Mouse (Mus musculus) limb, embryonic 14.5 days (tissue): Measurements from ENCODE around the gene Psmb6. TPM values are rescaled to one million over a fixed set of nuclear protein-coding genes. Genes with fewer than 3 reads are reported as not detected.
A peak's percentile ranks its signal among the peaks of the same experiment; 100 is the strongest.

ENCODE experiments used
- ATAC-seq: fragments of 200-750 bp; cut with Nextera tagmentation; 2 replicates; pipeline ENCODE4 v1.8.0; 2017; ENCODE audit warnings: low read depth, moderate number of reproducible peaks, moderate TSS enrichment; ENCODE audit not compliant: low FRiP score
- DNase-seq: peaks from one replicate; pipeline ENCODE4 v3.0.0-alpha.2; 2015; ENCODE audit warnings: low spot score
- H3K27ac ChIP-seq: fragments of 300-500 bp; sonication (generic); replicated peaks from 2 replicates; pipeline ENCODE4 v1.5.1; 2014; ENCODE audit warnings: low read depth, mild to moderate bottlenecking, low read length, moderate library complexity, mixed read lengths
- H3K27me3 ChIP-seq: fragments of 300-500 bp; sonication (generic); 2 replicates; pipeline ENCODE4 v1.6.1; 2014; ENCODE audit warnings: low read length, mixed read lengths; ENCODE audit not compliant: control insufficient read depth, insufficient read depth
- H3K36me3 ChIP-seq: fragments of 300-500 bp; sonication (generic); 2 replicates; pipeline ENCODE4 v1.6.1; 2014; ENCODE audit warnings: mild to moderate bottlenecking, low read length, moderate library complexity, mixed read lengths; ENCODE audit not compliant: control insufficient read depth, insufficient read depth
- H3K4me1 ChIP-seq: fragments of 300-500 bp; sonication (generic); 2 replicates; pipeline ENCODE4 v1.6.1; 2014; ENCODE audit warnings: antibody characterized with exemption, low read length, mixed read lengths; ENCODE audit not compliant: control insufficient read depth, insufficient read depth
- H3K4me2 ChIP-seq: fragments of 300-500 bp; sonication (generic); replicated peaks from 2 replicates; pipeline ENCODE4 v1.6.1; 2014; ENCODE audit warnings: low read depth, mild to moderate bottlenecking, low read length, moderate library complexity; ENCODE audit not compliant: severe bottlenecking
- H3K4me3 ChIP-seq: fragments of 300-500 bp; sonication (generic); replicated peaks from 2 replicates; pipeline ENCODE4 v1.5.1; 2014; ENCODE audit warnings: low read length
- H3K9ac ChIP-seq: fragments of 300-500 bp; sonication (generic); 2 replicates; pipeline ENCODE4 v1.6.1; 2014; ENCODE audit warnings: mild to moderate bottlenecking, low read depth, low read length, moderate library complexity; ENCODE audit not compliant: severe bottlenecking
- H3K9me3 ChIP-seq: fragments of 300-500 bp; sonication (generic); 2 replicates; pipeline ENCODE4 v1.6.1; 2016; ENCODE audit warnings: low read length; ENCODE audit not compliant: control insufficient read depth
- POLR2A ChIP-seq: fragments of 200-500 bp; IDR thresholded peaks from 2 replicates; pipeline ENCODE4 v1.8.0; 2012; ENCODE audit warnings: inconsistent platforms, mild to moderate bottlenecking, moderate library complexity, borderline replicate concordance; ENCODE audit not compliant: insufficient read depth, insufficient read length; ENCODE audit errors: extremely low read depth
- WGBS: fragments of 180-500 bp; shearing (Covaris S2); extraction: QIAGEN DNeasy Blood & Tissue Kit; methylation state at CpG from one replicate; pipeline ENCODE4 v1.1.7; 2014; 5-methylcytosine and 5-hydroxymethylcytosine counted together
- polyA plus RNA-seq, 2 experiments: library from polyadenylated mRNA; depleted of rRNA in 1 of 2; stranded (reverse) in 1 of 2; unstranded in 1 of 2; fragments of >200 nt; fragmentation: Nextera tagmentation in 1 of 2; extraction: Ambion mirVana in 1 of 2; gene quantifications; 2 replicates each; pipeline versions ENCODE4 v1.2.1 to v1.2.3; 2012 to 2014

Psmb6 gene
- polyA plus RNA-seq (2012; rRNA removed) (421 and 423 TPM in 2 replicates), polyA plus RNA-seq (2014; fragmentation: Nextera tagmentation; extraction: Ambion mirVana) (755 and 779 TPM in 2 replicates)

DNA sequence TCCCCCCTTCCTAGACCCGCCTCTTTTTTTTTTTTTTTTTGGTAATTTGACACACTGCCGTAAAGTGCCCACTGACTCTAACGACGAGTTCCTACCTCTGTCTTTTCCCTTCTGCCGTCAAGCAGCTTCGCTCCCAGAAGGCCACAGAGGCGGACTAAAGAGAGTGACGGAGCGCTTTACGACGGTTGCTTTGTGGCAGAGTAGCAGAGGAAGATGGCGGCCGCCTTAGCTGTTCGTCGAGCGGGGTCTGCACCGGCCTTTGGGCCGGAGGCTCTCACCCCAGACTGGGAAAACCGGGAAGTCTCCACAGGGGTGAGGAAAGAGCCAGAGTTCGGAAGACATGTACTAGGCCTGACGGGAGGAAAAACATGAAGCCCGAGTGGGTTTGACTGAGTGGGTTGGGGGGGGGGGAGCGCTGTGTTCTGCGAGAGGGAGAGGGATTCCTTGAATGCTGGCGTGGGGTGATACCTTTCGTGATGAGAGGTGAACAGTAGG, at the start of gene Psmb6:
Gene Psmb6 (plus strand): TSS at position 184 of the 495 bp plus-strand sequence.
- peak within 1 kb of the TSS; percentile 72 for H3K9ac ChIP-seq
- H3K4me3 ChIP-seq = peak within 1 kb of the TSS; percentile 65
- H3K4me1 ChIP-seq = peaks cover 5% of the 10 kb centered on the region
- H3K36me3 ChIP-seq = peaks cover 26% of the 10 kb centered on the region
- DNase-seq = peak; percentile 99
- ATAC-seq = peak; percentile 94
- WGBS = under 1% methylated on average over 25 of the region's 26 CpGs
- H3K9me3 ChIP-seq = no peaks in the 10 kb centered on the region
- H3K4me2 ChIP-seq = peak within 1 kb of the TSS; percentile 79
- H3K27me3 ChIP-seq = no peaks in the 10 kb centered on the region
- H3K27ac ChIP-seq = no peak within 1 kb of the TSS
- TF ChIP-seq POLR2A = peak; percentile 89; the same call in 1 of the 2 replicates

DNA sequence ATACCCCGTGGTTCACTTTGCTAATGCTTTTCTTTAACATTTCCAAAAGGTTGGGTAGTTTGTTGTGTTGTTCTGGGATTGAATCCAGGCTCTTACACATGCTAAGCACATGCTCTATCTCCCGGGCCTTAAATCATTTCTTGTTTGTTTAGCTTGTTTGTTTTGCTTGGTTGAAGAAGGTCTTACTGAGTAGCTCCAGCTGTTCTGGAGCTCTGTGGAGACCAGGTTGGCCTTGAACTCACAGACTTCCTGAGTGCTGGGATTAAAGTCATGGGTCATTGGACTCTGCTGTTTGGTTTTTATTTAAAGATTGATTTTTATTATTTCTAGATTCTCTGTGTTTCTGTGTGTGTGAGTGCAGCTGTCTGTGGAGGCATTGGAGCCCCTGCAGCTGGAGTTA, 39.7 kb upstream of the Psmb6 start:
- DNase-seq = no peak

GRCm38 (mm10) chr11:70487816-70488215, 37.4 kb upstream of the Psmb6 start:
- H3K4me1 ChIP-seq = no peaks in the 10 kb centered on the region
- TF ChIP-seq POLR2A = no peak
- DNase-seq (peak; percentile 55), ATAC-seq (no peak)
- H3K36me3 ChIP-seq = no peaks in the 10 kb centered on the region
- no peaks in the 10 kb centered on the region for H3K27me3 ChIP-seq
- H3K9ac ChIP-seq = no peak overlapping the region
- H3K27ac ChIP-seq = no peak overlapping the region
- no peak overlapping the region for H3K4me2 ChIP-seq
- 38% methylated on average over 4 of the region's 4 CpGs for WGBS
- no peak overlapping the region for H3K4me3 ChIP-seq
- no peaks in the 10 kb centered on the region for H3K9me3 ChIP-seq

More for the DNA sequence above, 39.7 kb upstream of the Psmb6 start:
- Histone ChIP-seq H3K27me3 (no peaks in the 10 kb centered on the region), H3K27ac (no peak overlapping the region), H3K4me1 (no peaks in the 10 kb centered on the region), H3K36me3 (no peaks in the 10 kb centered on the region), H3K9ac (no peak overlapping the region), H3K9me3 (no peaks in the 10 kb centered on the region), H3K4me3 (no peak overlapping the region), H3K4me2 (no peak overlapping the region)
- TF ChIP-seq POLR2A = no peak
- ATAC-seq = no peak
- WGBS = 57% methylated on average over 2 of the region's 2 CpGs

GRCm38 (mm10) chr11:70489138-70489537, 36.0 kb upstream of the Psmb6 start:
- ATAC-seq = no peak
- Histone ChIP-seq H3K4me3 (no peak overlapping the region), H3K9ac (no peak overlapping the region), H3K36me3 (no peaks in the 10 kb centered on the region), H3K4me1 (no peaks in the 10 kb centered on the region), H3K27ac (no peak overlapping the region), H3K27me3 (no peaks in the 10 kb centered on the region), H3K9me3 (no peaks in the 10 kb centered on the region), H3K4me2 (no peak overlapping the region)
- no peak for DNase-seq
- 84% methylated on average over 3 of the region's 3 CpGs for WGBS
- TF ChIP-seq POLR2A = no peak

- no peak for TF ChIP-seq POLR2A
- WGBS = 86% methylated on average over 6 of the region's 6 CpGs
- ATAC-seq (no peak), DNase-seq (no peak)
- Histone ChIP-seq H3K27ac (no peak overlapping the region), H3K36me3 (no peaks in the 10 kb centered on the region), H3K9me3 (no peaks in the 10 kb centered on the region), H3K4me2 (no peak overlapping the region), H3K9ac (no peak overlapping the region), H3K4me1 (no peaks in the 10 kb centered on the region), H3K4me3 (no peak overlapping the region), H3K27me3 (no peaks in the 10 kb centered on the region)
Observed at GRCm38 (mm10) chr11:70489684-70490083, 35.5 kb upstream of the Psmb6 start.
